Mouse (Mus musculus) lung, postnatal 0 days (tissue): ENCODE results near the gene Klhl32. TPM values are rescaled to one million over a fixed set of nuclear protein-coding genes. Genes with fewer than 3 reads are reported as not detected.
A peak's percentile ranks its signal among the peaks of the same experiment; 100 is the strongest.

Source experiments
- ATAC-seq: fragments of 200-750 bp; cut with Nextera tagmentation; 2 replicates; pipeline ENCODE4 v1.8.0; 2017; ENCODE audit warnings: moderate library complexity
- DNase-seq: peaks from one replicate; pipeline ENCODE4 v3.0.0-alpha.2; 2016; ENCODE audit warnings: low spot score
- H3K27ac ChIP-seq: fragments of 300-500 bp; sonication (generic); 2 replicates; pipeline ENCODE4 v1.5.1; 2014; ENCODE audit warnings: antibody characterized with exemption, mild to moderate bottlenecking, low read length, mixed read lengths
- H3K27me3 ChIP-seq: fragments of 300-500 bp; sonication (generic); replicated peaks from 2 replicates; pipeline ENCODE4 v1.6.1; 2014; ENCODE audit warnings: low read length, mixed read lengths; ENCODE audit not compliant: insufficient read depth
- H3K36me3 ChIP-seq: fragments of 300-500 bp; sonication (generic); 2 replicates; pipeline ENCODE4 v1.6.1; 2014; ENCODE audit warnings: low read length, mixed read lengths; ENCODE audit not compliant: insufficient read depth
- H3K4me1 ChIP-seq: fragments of 300-500 bp; sonication (generic); 2 replicates; pipeline ENCODE4 v1.6.1; 2014; ENCODE audit warnings: antibody characterized with exemption, low read depth, low read length, mixed read lengths; ENCODE audit not compliant: insufficient read depth
- H3K4me2 ChIP-seq: fragments of 300-500 bp; sonication (generic); replicated peaks from 2 replicates; pipeline ENCODE4 v1.6.1; 2014; ENCODE audit warnings: low read depth, mild to moderate bottlenecking, low read length, moderate library complexity, mixed read lengths
- H3K4me3 ChIP-seq: fragments of 300-500 bp; sonication (generic); 2 replicates; pipeline ENCODE4 v1.5.1; 2014; ENCODE audit warnings: low read depth, low read length
- H3K9ac ChIP-seq: fragments of 300-500 bp; sonication (generic); replicated peaks from 2 replicates; pipeline ENCODE4 v1.6.1; 2014; ENCODE audit warnings: low read depth, mild to moderate bottlenecking
- H3K9me3 ChIP-seq: fragments of 300-500 bp; sonication (generic); 2 replicates; pipeline ENCODE4 v1.6.1; 2016; ENCODE audit warnings: low read length, mixed read lengths
- CTCF ChIP-seq: IDR thresholded peaks from 2 replicates; pipeline ENCODE4 v1.5.1; 2016; ENCODE audit warnings: antibody characterized with exemption, mild to moderate bottlenecking
- EP300 ChIP-seq: IDR thresholded peaks from 2 replicates; pipeline ENCODE4 v1.6.1; 2016; ENCODE audit warnings: antibody characterized with exemption, mild to moderate bottlenecking, control low read depth
- WGBS: fragments of 180-500 bp; shearing (Covaris S2); extraction: QIAGEN DNeasy Blood & Tissue Kit; methylation state at CpG from one replicate; pipeline ENCODE4 v1.1.7; 2014; 5-methylcytosine and 5-hydroxymethylcytosine counted together
- polyA plus RNA-seq: library from polyadenylated mRNA; unstranded; fragments of >200 nt; fragmentation: Nextera tagmentation; extraction: Ambion mirVana; gene quantifications from 2 replicates; pipeline ENCODE4 v1.2.1, GENCODE M21; 2015

The Klhl32 gene
- polyA plus RNA-seq, 1 experiment from 2014 or later, result 0.95 TPM

- no peaks in the 10 kb centered on the region for H3K4me1 ChIP-seq
- no peak overlapping the region for H3K9ac ChIP-seq
- H3K4me3 ChIP-seq, result no peak overlapping the region
- H3K36me3 ChIP-seq, result no peaks in the 10 kb centered on the region
- WGBS, result 78% methylated on average over 9 of the region's 9 CpGs
- ATAC-seq, result no peak
- no peak for DNase-seq
- no peak overlapping the region for H3K27ac ChIP-seq
- H3K4me2 ChIP-seq, result no peak overlapping the region
- TF ChIP-seq CTCF (no peak), EP300 (no peak)
- no peaks in the 10 kb centered on the region for H3K9me3 ChIP-seq
- no peaks in the 10 kb centered on the region for H3K27me3 ChIP-seq
Observed at GRCm38 (mm10) chr4:24631177-24631911, 219.6 kb downstream of the Klhl32 start.

GRCm38 (mm10) chr4:24630430-24630829, 220.5 kb downstream of the Klhl32 start:
- TF ChIP-seq CTCF (no peak), EP300 (no peak)
- 21% methylated on average over 2 of the region's 2 CpGs for WGBS
- no peak overlapping the region for H3K27ac ChIP-seq
- no peaks in the 10 kb centered on the region for H3K4me1 ChIP-seq
- ATAC-seq (no peak), DNase-seq (no peak)
- no peaks in the 10 kb centered on the region for H3K9me3 ChIP-seq
- no peak overlapping the region for H3K9ac ChIP-seq
- no peaks in the 10 kb centered on the region for H3K27me3 ChIP-seq
- no peak overlapping the region for H3K4me2 ChIP-seq
- H3K36me3 ChIP-seq, result no peaks in the 10 kb centered on the region
- H3K4me3 ChIP-seq, result no peak overlapping the region

GRCm38 (mm10) chr4:24627871-24628270, 223.1 kb downstream of the Klhl32 start:
- no peaks in the 10 kb centered on the region for H3K4me1 ChIP-seq
- 35% methylated on average over 1 of the region's 1 CpGs for WGBS
- no peak for TF ChIP-seq EP300
- TF ChIP-seq CTCF, result no peak
- DNase-seq, result peak; percentile 7
- H3K27ac ChIP-seq, result no peak overlapping the region
- H3K27me3 ChIP-seq, result no peaks in the 10 kb centered on the region
- H3K4me2 ChIP-seq, result no peak overlapping the region
- H3K9ac ChIP-seq, result no peak overlapping the region
- no peak overlapping the region for H3K4me3 ChIP-seq
- H3K36me3 ChIP-seq, result no peaks in the 10 kb centered on the region
- ATAC-seq, result peak; percentile 23; the same call in 1 of the 2 replicates
- H3K9me3 ChIP-seq, result no peaks in the 10 kb centered on the region

- TF ChIP-seq CTCF (no peak), EP300 (no peak)
Observed at GRCm38 (mm10) chr4:24626686-24627085, 224.2 kb downstream of the Klhl32 start.

GRCm38 (mm10) chr4:24625951-24626584, 224.9 kb downstream of the Klhl32 start:
- Histone ChIP-seq H3K4me3 (no peak overlapping the region), H3K9ac (no peak overlapping the region), H3K27ac (no peak overlapping the region), H3K9me3 (no peaks in the 10 kb centered on the region), H3K27me3 (no peaks in the 10 kb centered on the region), H3K36me3 (no peaks in the 10 kb centered on the region), H3K4me1 (no peaks in the 10 kb centered on the region), H3K4me2 (no peak overlapping the region)
- TF ChIP-seq EP300, result no peak
- no peak for TF ChIP-seq CTCF
- ATAC-seq (no peak), DNase-seq (no peak)
- WGBS, result 53% methylated on average over 13 of the region's 13 CpGs

More at GRCm38 (mm10) chr4:24626686-24627085, 224.2 kb downstream of the Klhl32 start:
- Histone ChIP-seq H3K9ac (no peak overlapping the region), H3K27ac (no peak overlapping the region), H3K27me3 (no peaks in the 10 kb centered on the region), H3K9me3 (no peaks in the 10 kb centered on the region), H3K4me1 (no peaks in the 10 kb centered on the region), H3K36me3 (no peaks in the 10 kb centered on the region), H3K4me3 (no peak overlapping the region), H3K4me2 (no peak overlapping the region)
- DNase-seq (no peak), ATAC-seq (no peak)
- whole genome bisulfite sequencing, result 41% methylated on average over 4 of the region's 4 CpGs

GRCm38 (mm10) chr4:24621422-24622187, 229.3 kb downstream of the Klhl32 start:
- Histone ChIP-seq H3K36me3 (no peaks in the 10 kb centered on the region), H3K4me3 (no peak overlapping the region), H3K9ac (no peak overlapping the region), H3K27ac (no peak overlapping the region), H3K4me2 (no peak overlapping the region), H3K4me1 (no peaks in the 10 kb centered on the region), H3K27me3 (no peaks in the 10 kb centered on the region), H3K9me3 (no peaks in the 10 kb centered on the region)
- ATAC-seq (no peak), DNase-seq (no peak)
- TF ChIP-seq CTCF, result no peak
- no peak for TF ChIP-seq EP300
- WGBS, result 66% methylated on average over 9 of the region's 9 CpGs
